Mouse (Mus musculus): ENCODE measurements around the gene Tshb. TPM values are rescaled to one million over a fixed set of nuclear protein-coding genes. Genes with fewer than 3 reads are reported as not detected.

Tshb gene
- polyA plus RNA-seq, 1 experiment from 2014 or later: 0.13 TPM

GRCm38 (mm10) chr3:102736436-102736835 lies 46.1 kb downstream of the Tshb start:
- Histone ChIP-seq H3K4me1 (replicated peaks) (peaks cover 35% of the 10 kb centered on the region), H3K36me3 (no peaks in the 10 kb centered on the region), H3K4me3 (no peak overlapping the region), H3K27me3 (no peaks in the 10 kb centered on the region), H3K9me3 (no peaks in the 10 kb centered on the region), H3K27ac (replicated peaks) (no peak overlapping the region), H3K4me2 (peak overlapping the region; percentile 80), H3K9ac (no peak overlapping the region)
- 77% methylated on average over 6 of the region's 6 CpGs for WGBS
- no peak for ATAC-seq (ENCODE audit: low FRiP score, low read depth)

DNA sequence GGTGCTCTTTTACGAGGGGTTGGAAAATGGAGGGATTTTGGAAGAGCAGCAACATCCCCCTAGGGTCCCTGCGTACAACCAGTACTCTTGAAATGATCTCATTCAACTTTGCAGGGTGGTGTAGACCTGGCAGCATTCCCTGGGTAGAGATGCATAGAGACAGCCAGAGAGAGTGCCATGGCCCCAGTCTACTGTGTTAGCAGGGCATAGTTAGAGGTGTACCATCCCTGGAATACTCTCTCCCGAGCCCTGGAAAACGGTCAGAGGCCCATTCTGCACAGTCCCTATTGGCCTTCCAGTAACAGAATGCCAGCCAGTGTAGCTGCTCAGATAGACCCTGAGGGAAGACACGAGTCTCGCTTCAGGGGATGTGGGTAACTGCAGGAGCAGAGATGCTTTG lies 46.9 kb downstream of the Tshb start:
- Histone ChIP-seq H3K36me3 (no peaks in the 10 kb centered on the region), H3K9me3 (no peaks in the 10 kb centered on the region), H3K9ac (peak overlapping the region; percentile 56; the same call in 1 of the 2 replicates), H3K27me3 (no peaks in the 10 kb centered on the region), H3K4me2 (peak overlapping the region; percentile 80), H3K27ac (replicated peaks) (0 out of 2 replicates have a peak overlapping the region, but pooled peaks have one; percentile 49), H3K4me1 (replicated peaks) (peaks cover 35% of the 10 kb centered on the region), H3K4me3 (peak overlapping the region; percentile 62)
- ATAC-seq (ENCODE audit: low FRiP score, low read depth): peak; percentile 38; the same call in 1 of the 2 replicates
- WGBS: 50% methylated on average over 6 of the region's 6 CpGs

- Histone ChIP-seq H3K4me1 (replicated peaks) (peaks cover 35% of the 10 kb centered on the region), H3K27me3 (no peaks in the 10 kb centered on the region), H3K4me3 (peak overlapping the region; percentile 62), H3K9ac (peak overlapping the region; percentile 56), H3K9me3 (no peaks in the 10 kb centered on the region), H3K27ac (replicated peaks) (peak overlapping the region; percentile 49), H3K36me3 (no peaks in the 10 kb centered on the region), H3K4me2 (peak overlapping the region; percentile 80)
- WGBS: under 1% methylated on average over 33 of the region's 33 CpGs
- ATAC-seq (ENCODE audit: low FRiP score, low read depth): peak; percentile 79
Measured at GRCm38 (mm10) chr3:102735031-102735558, 47.4 kb downstream of the Tshb start.

DNA sequence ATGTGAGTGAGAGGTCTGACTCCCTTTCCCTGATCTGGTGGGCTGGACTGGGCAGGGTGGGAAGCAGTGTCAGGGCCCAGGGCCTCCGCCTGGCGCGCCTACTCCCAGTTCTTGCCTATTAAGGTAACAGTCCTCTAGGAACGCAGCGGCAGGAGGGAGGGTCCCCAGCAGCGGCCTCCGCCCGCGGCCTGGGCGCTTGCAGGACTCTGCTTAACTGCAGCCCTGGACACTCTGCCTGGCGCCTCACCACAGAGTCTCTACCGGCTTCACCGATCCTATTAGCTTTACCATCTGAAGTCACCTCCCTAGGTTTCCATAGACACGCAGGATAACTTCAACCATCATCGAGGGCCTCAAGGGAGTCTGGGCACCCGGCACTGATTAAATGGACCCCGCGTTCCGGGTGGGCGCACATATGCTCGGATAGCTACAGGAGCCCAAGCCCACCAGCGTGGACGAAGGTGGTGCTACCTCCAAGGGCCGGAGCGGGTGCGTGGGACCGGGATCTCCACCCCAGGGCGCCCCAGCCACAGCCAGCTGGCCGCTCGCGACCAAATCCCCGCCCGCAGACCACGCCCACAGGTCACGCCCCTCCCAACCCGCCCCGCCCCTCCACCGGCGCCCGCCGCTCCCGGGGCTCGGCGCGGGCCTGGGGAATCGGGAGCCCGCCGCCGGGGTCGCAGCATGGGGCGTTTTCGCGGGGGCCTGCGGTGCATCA lies 48.0 kb downstream of the Tshb start, which contains the start of gene Tspan2:
Gene Tspan2 (plus strand): TSS at position 217 of the 718 bp plus-strand sequence.
- peak within 1 kb of the TSS; percentile 80 for H3K4me2 ChIP-seq
- peaks cover 35% of the 10 kb centered on the region for H3K4me1 ChIP-seq (replicated peaks)
- peak within 1 kb of the TSS; percentile 62 for H3K4me3 ChIP-seq
- peak; percentile 76 for ATAC-seq (ENCODE audit: low FRiP score, low read depth)
- no peaks in the 10 kb centered on the region for H3K36me3 ChIP-seq
- H3K9me3 ChIP-seq: no peaks in the 10 kb centered on the region
- no peaks in the 10 kb centered on the region for H3K27me3 ChIP-seq
- H3K27ac ChIP-seq (replicated peaks): peak within 1 kb of the TSS; percentile 49
- WGBS: under 1% methylated on average over 53 of the region's 54 CpGs
- peak within 1 kb of the TSS; percentile 56 for H3K9ac ChIP-seq

DNA sequence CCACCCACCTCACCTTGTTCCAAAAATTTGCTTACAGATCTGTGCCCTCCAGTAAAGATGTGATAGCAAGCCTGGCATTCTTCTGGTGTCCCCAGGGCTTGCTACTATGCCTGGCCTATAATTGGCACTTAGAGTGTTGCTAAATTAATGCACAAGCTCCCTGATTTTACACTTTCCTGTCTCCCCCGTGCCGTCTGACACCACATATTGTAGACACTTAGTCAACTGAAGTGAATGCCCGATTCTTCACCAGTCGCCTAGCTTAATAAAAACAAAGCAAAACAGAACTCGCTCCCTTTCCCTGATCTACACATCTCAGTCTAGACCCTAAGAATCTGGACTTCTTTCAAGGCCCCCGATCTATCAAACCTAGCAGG lies 48.6 kb downstream of the Tshb start:
- Histone ChIP-seq H3K9me3 (no peaks in the 10 kb centered on the region), H3K36me3 (no peaks in the 10 kb centered on the region), H3K27ac (replicated peaks) (peak overlapping the region; percentile 49), H3K4me1 (replicated peaks) (peaks cover 35% of the 10 kb centered on the region), H3K4me2 (peak overlapping the region; percentile 80), H3K9ac (peak overlapping the region; percentile 56), H3K4me3 (peak overlapping the region; percentile 62), H3K27me3 (no peaks in the 10 kb centered on the region)
- ATAC-seq (ENCODE audit: low FRiP score, low read depth): no peak
- WGBS: 35% methylated on average over 6 of the region's 6 CpGs

GRCm38 (mm10) chr3:102733050-102733449 lies 49.5 kb downstream of the Tshb start:
- no peak overlapping the region for H3K4me3 ChIP-seq
- no peak for ATAC-seq (ENCODE audit: low FRiP score, low read depth)
- H3K4me1 ChIP-seq (replicated peaks): peaks cover 29% of the 10 kb centered on the region
- H3K36me3 ChIP-seq: no peaks in the 10 kb centered on the region
- H3K9me3 ChIP-seq: no peaks in the 10 kb centered on the region
- no peaks in the 10 kb centered on the region for H3K27me3 ChIP-seq
- no peak overlapping the region for H3K9ac ChIP-seq
- H3K4me2 ChIP-seq: no peak overlapping the region
- 90% methylated on average over 3 of the region's 3 CpGs for WGBS
- no peak overlapping the region for H3K27ac ChIP-seq (replicated peaks)

DNA sequence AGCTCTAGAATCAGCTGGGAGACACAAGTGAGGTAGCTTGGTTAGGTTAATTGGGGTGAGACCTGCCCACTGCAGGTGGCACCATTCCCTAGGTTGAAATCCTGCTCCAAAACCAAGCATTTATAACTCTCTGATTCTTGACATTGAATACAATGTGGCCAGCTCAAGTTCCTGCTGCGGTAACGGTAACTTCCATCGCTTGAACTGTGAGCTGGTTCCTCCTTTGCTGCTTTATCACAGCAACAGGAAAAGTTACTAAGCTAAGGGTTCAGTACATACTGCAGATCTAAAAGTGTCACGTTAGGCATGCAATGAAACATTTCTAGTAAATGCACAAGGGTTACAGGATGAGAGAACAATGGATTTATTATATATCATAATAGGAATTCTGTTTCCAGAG lies 49.9 kb downstream of the Tshb start:
- Histone ChIP-seq H3K27me3 (no peaks in the 10 kb centered on the region), H3K4me2 (no peak overlapping the region), H3K4me3 (no peak overlapping the region), H3K9me3 (no peaks in the 10 kb centered on the region), H3K9ac (no peak overlapping the region), H3K4me1 (replicated peaks) (peaks cover 25% of the 10 kb centered on the region), H3K36me3 (no peaks in the 10 kb centered on the region), H3K27ac (replicated peaks) (no peak overlapping the region)
- ATAC-seq (ENCODE audit: low FRiP score, low read depth): no peak
- WGBS: 88% methylated on average over 4 of the region's 4 CpGs

- no peak overlapping the region for H3K27ac ChIP-seq (replicated peaks)
- no peak overlapping the region for H3K4me3 ChIP-seq
- WGBS: 76% methylated on average over 3 of the region's 3 CpGs
- H3K27me3 ChIP-seq: no peaks in the 10 kb centered on the region
- no peaks in the 10 kb centered on the region for H3K36me3 ChIP-seq
- peaks cover 13% of the 10 kb centered on the region for H3K4me1 ChIP-seq (replicated peaks)
- H3K9ac ChIP-seq: no peak overlapping the region
- no peak overlapping the region for H3K4me2 ChIP-seq
- H3K9me3 ChIP-seq: no peaks in the 10 kb centered on the region
- ATAC-seq (ENCODE audit: low FRiP score, low read depth): no peak
Measured at GRCm38 (mm10) chr3:102731112-102731511, 51.4 kb downstream of the Tshb start.

GRCm38 (mm10) chr3:102729416-102729815 lies 53.1 kb downstream of the Tshb start:
- Histone ChIP-seq H3K9ac (no peak overlapping the region), H3K27me3 (no peaks in the 10 kb centered on the region), H3K4me1 (replicated peaks) (peaks cover 7% of the 10 kb centered on the region), H3K27ac (replicated peaks) (no peak overlapping the region), H3K9me3 (no peaks in the 10 kb centered on the region), H3K36me3 (no peaks in the 10 kb centered on the region), H3K4me2 (no peak overlapping the region), H3K4me3 (no peak overlapping the region)
- WGBS: 67% methylated on average over 5 of the region's 5 CpGs
- ATAC-seq (ENCODE audit: low FRiP score, low read depth): no peak

Other genes with a start within 250 kb of the Tshb start
- 11.5 and 12.8 TPM in 2 replicates for gene Tspan2, start 48.2 kb downstream of the Tshb start, polyA plus RNA-seq (2015; fragmentation: Nextera tagmentation; extraction: Ambion mirVana)
- not detected in 2 replicates for gene Sycp1, start 153.4 kb upstream of the Tshb start, polyA plus RNA-seq (2015; fragmentation: Nextera tagmentation; extraction: Ambion mirVana)
- not detected in 2 replicates for gene Nr1h5, start 181.4 kb upstream of the Tshb start, polyA plus RNA-seq (2015; fragmentation: Nextera tagmentation; extraction: Ambion mirVana)
- 57.8 and 61.7 TPM in 2 replicates for gene Sike1, start 213.0 kb upstream of the Tshb start, polyA plus RNA-seq (2015; fragmentation: Nextera tagmentation; extraction: Ambion mirVana)
- 314 and 316 TPM in 2 replicates for gene Csde1, start 237.7 kb upstream of the Tshb start, polyA plus RNA-seq (2015; fragmentation: Nextera tagmentation; extraction: Ambion mirVana)

Measured in hindbrain, embryonic 15.5 days (tissue).